Mouse (Mus musculus): ENCODE measurements around the gene Idh3b. TPM values are rescaled to one million over a fixed set of nuclear protein-coding genes. Genes with fewer than 3 reads are reported as not detected.

Idh3b gene
- polyA plus RNA-seq (2012; rRNA removed): 100 and 129 TPM in 2 replicates

DNA sequence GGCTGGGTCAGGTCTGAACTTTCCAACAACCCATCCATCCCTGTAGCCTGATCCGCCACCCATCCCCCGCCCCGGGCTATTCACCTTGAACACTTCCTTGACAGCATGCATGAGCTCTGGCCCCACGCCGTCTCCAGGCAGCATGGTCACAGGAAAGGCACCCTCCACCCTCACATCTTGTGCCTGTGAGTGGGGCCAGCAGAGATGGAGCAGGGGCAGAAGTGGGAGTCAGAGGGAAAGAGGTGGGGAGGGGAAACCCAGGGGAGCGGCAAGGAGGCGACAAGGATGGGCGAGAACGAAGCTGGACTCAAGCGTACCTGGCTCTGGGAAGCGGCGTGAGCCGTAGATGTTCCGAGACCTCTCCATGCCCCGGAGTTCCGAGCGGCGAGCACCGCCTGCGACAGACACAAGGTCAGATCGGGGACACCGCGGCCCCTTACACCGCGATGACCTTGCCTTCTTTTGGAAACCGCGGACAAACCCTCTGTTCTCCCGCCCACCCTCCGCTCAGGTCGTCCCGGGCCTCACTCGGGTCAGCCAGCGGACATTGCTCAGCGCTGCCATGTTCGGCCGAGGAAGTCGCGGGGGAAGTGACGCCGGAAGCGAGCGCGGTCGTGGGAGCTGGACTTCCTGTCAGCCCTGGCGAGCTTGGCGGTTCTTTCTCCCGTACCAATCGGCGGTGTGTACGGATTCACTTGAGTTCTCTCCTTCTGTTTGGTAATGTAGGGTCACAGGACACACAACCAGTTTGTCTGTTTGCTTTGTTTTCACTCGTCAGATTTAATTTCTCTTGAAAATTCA is at the start of gene Idh3b:
Idh3b (minus strand) TSS at position 694 of the 801 bp plus-strand sequence.

DNA sequence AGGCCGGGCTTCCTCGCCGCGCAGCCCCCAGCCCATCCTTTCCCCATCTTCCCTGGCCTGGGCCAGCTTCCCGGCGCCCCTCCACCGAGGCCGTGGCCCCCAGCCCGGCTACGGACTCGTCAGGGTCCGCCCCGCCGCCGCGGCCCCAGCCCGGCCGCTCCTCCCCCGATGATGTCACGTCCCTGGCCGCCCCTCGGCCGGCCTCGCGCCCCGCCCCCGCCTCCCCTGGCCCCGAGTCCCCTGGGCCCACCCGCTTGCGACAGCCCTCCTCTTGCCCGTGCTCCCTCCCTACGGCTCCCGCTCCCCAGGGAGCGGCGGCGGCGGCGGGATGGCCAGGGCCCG is 10.6 kb upstream of the Idh3b start, which contains the start of gene Ebf4:
Ebf4 (plus strand) TSS at position 234 of the 342 bp plus-strand sequence.

DNA sequence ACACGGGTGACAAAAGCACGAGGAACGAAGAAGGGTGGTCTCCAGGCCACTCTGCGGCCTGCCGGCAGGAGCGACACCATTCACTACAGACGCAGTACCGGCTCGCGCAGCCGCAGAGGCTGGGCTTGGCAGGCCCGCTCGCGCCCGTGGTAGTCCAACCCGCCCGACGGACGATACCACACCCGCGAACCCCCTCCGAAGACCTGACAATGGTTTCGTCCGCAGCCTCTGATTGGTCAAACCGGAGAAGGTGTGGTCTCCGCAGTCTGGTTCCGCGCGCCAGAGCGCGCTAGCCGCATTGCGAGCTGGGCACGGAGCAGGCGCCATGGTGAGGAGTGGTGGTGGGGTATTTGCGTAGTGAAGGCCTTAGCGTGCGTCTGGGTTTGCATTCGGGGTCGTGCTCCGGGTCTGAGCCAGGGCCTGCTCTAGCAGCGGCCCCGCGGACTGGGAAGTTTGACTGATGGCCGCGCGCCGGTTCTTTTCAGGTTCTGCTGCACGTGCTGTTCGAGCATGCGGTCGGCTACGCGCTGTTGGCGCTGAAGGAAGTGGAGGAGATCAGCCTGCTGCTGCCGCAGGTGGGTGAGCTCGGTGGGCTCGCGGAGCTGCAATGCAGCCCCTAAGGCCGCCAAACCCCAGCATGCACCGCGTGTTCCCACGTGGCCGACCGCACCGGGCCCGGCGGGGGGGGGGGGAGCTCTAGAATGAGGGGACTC is 10.0 kb downstream of the Idh3b start, which contains the start of gene Nop56:
Nop56 (plus strand) TSS at position 282 of the 713 bp plus-strand sequence.

Other genes with a start within 250 kb of the Idh3b start
- not detected in 2 replicates for gene Tgm6, start 172.1 kb downstream of the Idh3b start, polyA plus RNA-seq (2012; rRNA removed)
- gene Snrpb, start 105.1 kb downstream of the Idh3b start, polyA plus RNA-seq (2012; rRNA removed): 170 and 204 TPM in 2 replicates
- gene Tmc2, start 89.4 kb downstream of the Idh3b start, polyA plus RNA-seq (2012; rRNA removed): not detected in 2 replicates
- 14.7 and 23.9 TPM in 2 replicates for gene Nop56, start 10.1 kb downstream of the Idh3b start, polyA plus RNA-seq (2012; rRNA removed)
- gene Ebf4, start 10.6 kb upstream of the Idh3b start, polyA plus RNA-seq (2012; rRNA removed): 2.0 and 2.2 TPM in 2 replicates
- gene Cpxm1, start 113.0 kb upstream of the Idh3b start, polyA plus RNA-seq (2012; rRNA removed): 2.8 and 2.9 TPM in 2 replicates
- gene Gm28372, start 120.7 kb upstream of the Idh3b start, polyA plus RNA-seq (2012; rRNA removed): not detected in 2 replicates
- gene 1700020A23Rik, start 120.7 kb upstream of the Idh3b start, polyA plus RNA-seq (2012; rRNA removed): not detected in 2 replicates
- gene Tmem239, start 121.9 kb upstream of the Idh3b start, polyA plus RNA-seq (2012; rRNA removed): not detected in 2 replicates
- gene Vps16, start 139.8 kb upstream of the Idh3b start, polyA plus RNA-seq (2012; rRNA removed): 16.4 and 21.5 TPM in 2 replicates
- 9.5 and 9.6 TPM in 2 replicates for gene Pced1a, start 140.2 kb upstream of the Idh3b start, polyA plus RNA-seq (2012; rRNA removed)
- 18.1 and 19.6 TPM in 2 replicates for gene Ptpra, start 165.7 kb upstream of the Idh3b start, polyA plus RNA-seq (2012; rRNA removed)

Data from stomach, adult 2 months (tissue).